Mouse (Mus musculus) adrenal gland, adult (tissue): ENCODE measurements at regions not wholly inside any gene's neighbourhood (a gene's known extent, or its start where the extent isn't known, plus 50 kb on each side); places are given as distances from the start of the nearest gene placed in this dataset.
A peak's percentile ranks its signal among the peaks of the same experiment; 100 is the strongest.
"Not testable (repeated sequence)": the region's sequence is repeated elsewhere in the genome, so short reads cannot be mapped to it uniquely, and the experiment has no call there.

Source experiments
- DNase-seq, 2 experiments: peaks; one replicate each; pipeline ENCODE4 v3.0.0; 2022 to 2023; ENCODE audit warnings: low spot score in 1 of 2; ENCODE audit not compliant: inconsistent age in 2 of 2

GRCm38 (mm10) chr6:50818891-50819541 is 164.8 kb upstream of the Npvf start:
- DNase-seq, result no peak

- no peak for DNase-seq
Observed at GRCm38 (mm10) chr6:50821401-50822235, 167.4 kb upstream of the Npvf start.

GRCm38 (mm10) chr6:50822236-50823151 is 168.3 kb upstream of the Npvf start:
- no peak for DNase-seq

GRCm38 (mm10) chr6:50823220-50823910 is 169.1 kb upstream of the Npvf start:
- DNase-seq, result no peak

- DNase-seq, result no peak
Observed at GRCm38 (mm10) chr6:50824466-50824865, 170.2 kb upstream of the Npvf start.

- no peak for DNase-seq
Observed at GRCm38 (mm10) chr6:50831725-50832124, 177.5 kb upstream of the Npvf start.

- no peak for DNase-seq
Observed at GRCm38 (mm10) chr6:50835997-50836625, 181.9 kb upstream of the Npvf start.

- DNase-seq, result no peak
Observed at GRCm38 (mm10) chr6:50840826-50841225, 186.6 kb upstream of the Npvf start.

GRCm38 (mm10) chr6:50845246-50845645 is 191.0 kb upstream of the Npvf start:
- not testable (repeated sequence) for DNase-seq

- no peak for DNase-seq
Observed at GRCm38 (mm10) chr6:50846740-50847516, 192.7 kb upstream of the Npvf start.

GRCm38 (mm10) chr6:50847548-50847947 is 193.3 kb upstream of the Npvf start:
- no peak for DNase-seq

GRCm38 (mm10) chr6:50859162-50859561 is 204.9 kb upstream of the Npvf start:
- no peak for DNase-seq

GRCm38 (mm10) chr6:50877991-50878390 is 223.8 kb upstream of the Npvf start:
- DNase-seq, result no peak

- DNase-seq, result no peak
Observed at GRCm38 (mm10) chr6:50882298-50882697, 228.1 kb upstream of the Npvf start.

- no peak for DNase-seq
Observed at GRCm38 (mm10) chr6:50882759-50883158, 228.5 kb upstream of the Npvf start.

- DNase-seq, result no peak
Observed at GRCm38 (mm10) chr6:50885031-50885430, 230.8 kb upstream of the Npvf start.

GRCm38 (mm10) chr6:50885771-50886360 is 231.6 kb upstream of the Npvf start:
- no peak for DNase-seq

GRCm38 (mm10) chr6:50890370-50891204 is 236.3 kb upstream of the Npvf start:
- peak; percentile 5 to 20 for DNase-seq
